Mouse (Mus musculus): ENCODE measurements around the gene Ahsa1. TPM values are rescaled to one million over a fixed set of nuclear protein-coding genes. Genes with fewer than 3 reads are reported as not detected.
"Not testable (repeated sequence)": the region's sequence is repeated elsewhere in the genome, so short reads cannot be mapped to it uniquely, and the experiment has no call there.

Ahsa1 gene
- total RNA-seq, 1 experiment from 2014 or later: 113 TPM

DNA sequence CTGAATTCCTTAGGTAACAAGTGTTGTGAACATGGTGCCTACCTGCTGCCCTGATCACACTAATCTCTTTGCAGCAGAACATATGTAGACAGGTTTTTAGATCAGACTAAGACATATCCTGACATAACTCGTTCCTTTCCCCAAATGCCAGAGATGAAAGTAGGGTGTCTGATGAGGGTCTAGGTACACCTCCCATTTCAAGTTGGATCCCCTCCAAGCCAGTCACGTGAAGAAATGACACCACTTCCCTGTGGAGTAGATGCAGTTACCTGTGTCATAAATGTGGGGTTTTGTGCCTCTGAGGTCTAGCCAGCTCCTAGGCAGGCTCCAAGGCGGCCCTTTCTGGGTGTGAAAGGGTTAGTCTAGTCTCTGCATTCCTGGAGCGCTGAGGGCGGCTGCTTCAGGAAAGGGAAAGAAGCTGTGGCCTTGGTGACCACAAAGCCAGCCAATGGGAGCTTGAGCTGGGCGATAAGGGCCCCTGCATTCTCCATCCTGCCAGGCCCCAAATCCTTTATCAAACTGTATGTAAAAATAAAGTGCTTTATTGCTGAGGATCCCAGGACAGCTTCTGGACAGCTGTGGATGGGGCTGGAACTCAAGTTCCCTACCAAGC lies 11.9 kb downstream of the Ahsa1 start:
- ATAC-seq (ENCODE audit: extremely low read depth, insufficient number of reproducible peaks, low FRiP score, poor library complexity, severe bottlenecking): no peak

DNA sequence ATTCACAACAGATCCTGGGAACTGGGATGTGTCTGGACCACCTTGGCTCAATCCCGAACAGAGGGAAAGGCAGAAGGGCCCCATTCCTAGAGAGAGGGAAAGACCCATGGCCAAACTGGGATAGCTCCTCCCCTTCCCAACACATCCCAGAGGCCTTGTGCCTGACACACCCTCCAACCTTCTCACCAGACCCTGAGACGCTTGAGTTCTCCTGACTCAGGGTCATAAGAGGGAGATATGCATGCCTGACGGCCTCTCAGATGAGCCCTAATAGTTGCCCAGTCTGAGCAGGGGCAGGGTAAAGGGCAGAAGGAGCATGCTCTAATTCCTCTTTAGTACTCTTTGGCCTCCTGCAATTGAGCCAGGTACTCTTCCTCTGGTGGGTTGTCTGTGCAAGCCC lies 13.1 kb downstream of the Ahsa1 start:
- ATAC-seq (ENCODE audit: extremely low read depth, insufficient number of reproducible peaks, low FRiP score, poor library complexity, severe bottlenecking): no peak

- ATAC-seq (ENCODE audit: extremely low read depth, insufficient number of reproducible peaks, low FRiP score, poor library complexity, severe bottlenecking): no peak
Observed at GRCm38 (mm10) chr12:87279879-87280278, 13.6 kb downstream of the Ahsa1 start.

GRCm38 (mm10) chr12:87281766-87282165 lies 15.5 kb downstream of the Ahsa1 start:
- ATAC-seq (ENCODE audit: extremely low read depth, insufficient number of reproducible peaks, low FRiP score, poor library complexity, severe bottlenecking): no peak

- ATAC-seq (ENCODE audit: extremely low read depth, insufficient number of reproducible peaks, low FRiP score, poor library complexity, severe bottlenecking): no peak
Observed at GRCm38 (mm10) chr12:87282743-87283142, 16.5 kb downstream of the Ahsa1 start.

DNA sequence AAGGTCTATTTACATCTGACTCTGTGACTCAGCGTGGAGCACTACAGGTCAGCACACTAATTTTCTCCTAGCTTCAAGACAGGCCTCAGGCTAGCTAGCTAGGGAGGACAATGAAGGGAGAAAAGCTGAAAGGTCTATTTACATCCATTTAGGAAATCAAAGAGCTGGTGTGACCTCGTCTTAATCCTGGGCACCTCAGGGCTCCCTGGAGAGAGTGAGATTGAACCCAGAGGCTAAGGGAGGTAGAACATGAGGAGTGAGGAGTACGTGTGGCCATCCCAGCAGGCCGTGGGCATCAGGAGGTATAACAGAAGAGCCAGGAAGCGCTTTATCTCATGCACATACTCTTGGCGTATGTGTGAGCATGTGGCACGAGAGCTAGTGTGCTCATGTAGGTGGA lies 17.4 kb downstream of the Ahsa1 start:
- no peak for ATAC-seq (ENCODE audit: extremely low read depth, insufficient number of reproducible peaks, low FRiP score, poor library complexity, severe bottlenecking)

GRCm38 (mm10) chr12:87284268-87284667 lies 18.0 kb downstream of the Ahsa1 start:
- ATAC-seq (ENCODE audit: extremely low read depth, insufficient number of reproducible peaks, low FRiP score, poor library complexity, severe bottlenecking): no peak

- ATAC-seq (ENCODE audit: extremely low read depth, insufficient number of reproducible peaks, low FRiP score, poor library complexity, severe bottlenecking): no peak
Observed at GRCm38 (mm10) chr12:87284726-87285125, 18.4 kb downstream of the Ahsa1 start.

GRCm38 (mm10) chr12:87289100-87289499 lies 22.8 kb downstream of the Ahsa1 start:
- ATAC-seq (ENCODE audit: extremely low read depth, insufficient number of reproducible peaks, low FRiP score, poor library complexity, severe bottlenecking): no peak

DNA sequence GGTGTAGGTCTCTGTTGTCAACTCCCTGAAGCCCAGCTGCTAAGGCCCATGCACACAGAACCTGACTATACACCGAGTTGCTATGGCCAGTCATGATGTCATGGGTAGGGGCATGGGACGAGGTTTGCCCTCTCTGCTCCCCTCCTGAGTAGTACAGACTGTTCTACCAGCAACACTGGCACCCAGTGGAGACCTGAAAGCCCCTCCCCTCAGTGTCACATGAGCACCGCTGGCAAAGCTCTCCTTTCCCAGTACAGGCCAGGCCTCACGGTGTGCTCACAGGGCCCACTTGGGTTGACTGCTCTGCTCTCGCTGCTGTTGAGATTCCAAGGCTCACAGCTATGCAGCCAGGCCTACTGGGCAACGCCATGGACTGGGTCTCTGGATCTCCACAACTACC lies 27.7 kb downstream of the Ahsa1 start:
- ATAC-seq (ENCODE audit: extremely low read depth, insufficient number of reproducible peaks, low FRiP score, poor library complexity, severe bottlenecking): 0 out of 2 replicates have a peak, but pooled peaks have one; percentile 9

DNA sequence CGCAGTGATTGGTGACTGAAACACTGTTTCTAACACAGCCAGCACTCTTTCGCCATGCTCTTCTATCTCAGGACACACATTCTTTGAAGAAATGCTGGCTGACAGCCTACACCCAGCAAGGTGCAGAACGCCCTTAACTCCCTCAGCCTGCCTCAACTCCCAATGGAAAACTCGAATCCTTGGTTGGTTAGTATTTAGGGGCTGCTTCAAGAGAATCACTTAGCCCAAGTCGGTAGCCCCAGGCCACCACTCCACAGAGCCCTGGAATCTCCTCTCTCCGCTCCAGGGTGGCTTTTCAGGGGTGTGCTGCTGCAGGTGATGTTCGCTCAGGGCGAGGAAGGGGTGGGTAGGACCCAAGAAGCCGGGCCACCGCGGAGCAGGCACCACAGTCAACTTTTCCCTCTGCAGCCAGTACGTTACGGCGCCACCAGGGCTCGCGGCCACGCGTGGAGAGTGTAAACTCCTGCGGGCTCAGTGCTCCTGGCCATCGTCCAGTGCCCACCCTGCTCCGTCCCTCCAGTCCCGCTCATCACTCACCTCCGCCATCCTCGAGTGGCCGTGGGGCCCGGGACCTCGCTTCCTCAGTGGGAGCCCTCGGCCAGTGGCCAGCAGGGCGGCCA lies 32.9 kb downstream of the Ahsa1 start:
- no peak for ATAC-seq (ENCODE audit: extremely low read depth, insufficient number of reproducible peaks, low FRiP score, poor library complexity, severe bottlenecking)

GRCm38 (mm10) chr12:87299657-87300440 lies 33.6 kb downstream of the Ahsa1 start, which contains the start of gene Ism2:
Ism2 (minus strand) TSS chr12:87299705.
- ATAC-seq (ENCODE audit: extremely low read depth, insufficient number of reproducible peaks, low FRiP score, poor library complexity, severe bottlenecking): no peak

GRCm38 (mm10) chr12:87300441-87300690 lies 34.1 kb downstream of the Ahsa1 start:
- ATAC-seq (ENCODE audit: extremely low read depth, insufficient number of reproducible peaks, low FRiP score, poor library complexity, severe bottlenecking): no peak

- no peak for ATAC-seq (ENCODE audit: extremely low read depth, insufficient number of reproducible peaks, low FRiP score, poor library complexity, severe bottlenecking)
Observed at GRCm38 (mm10) chr12:87301189-87301588, 34.9 kb downstream of the Ahsa1 start.

- no peak for ATAC-seq (ENCODE audit: extremely low read depth, insufficient number of reproducible peaks, low FRiP score, poor library complexity, severe bottlenecking)
Observed at GRCm38 (mm10) chr12:87305767-87306583, 39.7 kb downstream of the Ahsa1 start.

- ATAC-seq (ENCODE audit: extremely low read depth, insufficient number of reproducible peaks, low FRiP score, poor library complexity, severe bottlenecking): not testable (repeated sequence)
Observed at GRCm38 (mm10) chr12:87306584-87306844, 40.2 kb downstream of the Ahsa1 start.

- no peak for ATAC-seq (ENCODE audit: extremely low read depth, insufficient number of reproducible peaks, low FRiP score, poor library complexity, severe bottlenecking)
Observed at GRCm38 (mm10) chr12:87313098-87313497, 46.8 kb downstream of the Ahsa1 start.

DNA sequence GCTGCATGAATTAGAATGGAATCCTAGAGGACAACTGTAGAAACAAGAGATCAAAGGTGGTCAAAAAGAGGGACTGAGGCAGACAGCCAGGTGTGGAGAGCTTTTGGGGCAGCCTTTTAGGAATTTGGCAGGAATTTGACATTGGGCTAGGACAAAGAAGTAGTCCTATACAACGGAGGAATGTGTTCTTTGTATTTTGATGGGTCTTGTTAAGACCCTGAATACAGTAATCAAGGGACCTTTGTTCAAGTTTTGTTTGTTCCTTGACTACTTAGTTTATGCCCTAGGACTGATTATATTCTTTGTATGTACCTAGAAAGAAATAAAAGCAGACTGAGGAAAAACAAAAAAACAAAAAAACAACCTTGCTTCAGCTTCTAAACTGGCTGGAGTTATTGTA lies 51.7 kb downstream of the Ahsa1 start:
- ATAC-seq (ENCODE audit: extremely low read depth, insufficient number of reproducible peaks, low FRiP score, poor library complexity, severe bottlenecking): no peak

- no peak for ATAC-seq (ENCODE audit: extremely low read depth, insufficient number of reproducible peaks, low FRiP score, poor library complexity, severe bottlenecking)
Observed at GRCm38 (mm10) chr12:87319229-87319628, 53.0 kb downstream of the Ahsa1 start.

Measured in neutrophil, adult 5-6 weeks (primary cell).